Mouse (Mus musculus) liver, adult 2 months (tissue): ENCODE results near the gene Agr2. TPM values are rescaled to one million over a fixed set of nuclear protein-coding genes. Genes with fewer than 3 reads are reported as not detected.

Experiments used
- DNase-seq: peaks from one replicate; pipeline ENCODE4 v3.0.0-alpha.2; 2011; ENCODE audit warnings: low read depth, low spot score; ENCODE audit errors: extremely low read depth
- H3K27ac ChIP-seq: fragments of 200-500 bp; replicated peaks from 2 replicates; pipeline ENCODE4 v1.5.1; 2012; ENCODE audit warnings: low read depth, mild to moderate bottlenecking, control low read depth, inconsistent platforms, low read length; ENCODE audit not compliant: insufficient read depth
- H3K27me3 ChIP-seq: fragments of 200-500 bp; 2 replicates; pipeline ENCODE4 v1.6.1; 2012; ENCODE audit warnings: mild to moderate bottlenecking, moderate library complexity, low read length, inconsistent platforms; ENCODE audit not compliant: control insufficient read depth, insufficient read depth
- H3K36me3 ChIP-seq: fragments of 200-500 bp; 2 replicates; pipeline ENCODE4 v1.6.1; 2012; ENCODE audit warnings: low read length, inconsistent platforms; ENCODE audit not compliant: control insufficient read depth, insufficient read depth
- H3K4me1 ChIP-seq: fragments of 200-500 bp; 2 replicates; pipeline ENCODE4 v1.6.1; 2011; ENCODE audit warnings: low read length; ENCODE audit not compliant: control insufficient read depth, insufficient read depth
- H3K4me3 ChIP-seq: fragments of 200-500 bp; 2 replicates; pipeline ENCODE4 v1.5.1; 2011; ENCODE audit warnings: low read depth, mild to moderate bottlenecking, control low read depth, low read length, moderate library complexity; ENCODE audit not compliant: insufficient read depth
- H3K79me2 ChIP-seq: fragments of 200-500 bp; 2 replicates; pipeline ENCODE4 v1.6.1; 2012; ENCODE audit warnings: inconsistent platforms, mild to moderate bottlenecking, low read length, moderate library complexity; ENCODE audit not compliant: control insufficient read depth, insufficient read depth
- H3K9ac ChIP-seq: fragments of 200-500 bp; 2 replicates; pipeline ENCODE4 v1.6.1; 2012; ENCODE audit warnings: low read depth, mild to moderate bottlenecking, control low read depth, inconsistent platforms, low read length
- CTCF ChIP-seq: fragments of 200-500 bp; IDR thresholded peaks from 2 replicates; pipeline ENCODE4 v1.5.1; 2011; ENCODE audit warnings: low read depth, low read length, control low read depth
- POLR2A ChIP-seq: fragments of 200-500 bp; IDR thresholded peaks from 2 replicates; pipeline ENCODE4 v1.6.1; 2011; ENCODE audit warnings: low read length, control low read depth; ENCODE audit not compliant: insufficient read depth; ENCODE audit errors: extremely low read depth
- WGBS: fragments of 180-500 bp; shearing (Covaris S2); methylation state at CpG from one replicate; pipeline ENCODE4 v1.1.7; 2018; 5-methylcytosine and 5-hydroxymethylcytosine counted together
- polyA plus RNA-seq: library from polyadenylated mRNA; depleted of rRNA; stranded (reverse); fragments of >200 nt; gene quantifications from 2 replicates; pipeline ENCODE4 v1.2.3, GENCODE M21; 2012; rRNA removed
- total RNA-seq: library from RNA; depleted of rRNA; stranded (reverse); fragments of >200 nt; gene quantifications from 2 replicates; pipeline ENCODE4 v1.2.3, GENCODE M21; 2014; rRNA removed

Gene Agr2
- total RNA-seq (0.47 TPM in 1 of 2 replicates, not detected in the other), polyA plus RNA-seq (0.27 and 0.29 TPM in 2 replicates)

DNA sequence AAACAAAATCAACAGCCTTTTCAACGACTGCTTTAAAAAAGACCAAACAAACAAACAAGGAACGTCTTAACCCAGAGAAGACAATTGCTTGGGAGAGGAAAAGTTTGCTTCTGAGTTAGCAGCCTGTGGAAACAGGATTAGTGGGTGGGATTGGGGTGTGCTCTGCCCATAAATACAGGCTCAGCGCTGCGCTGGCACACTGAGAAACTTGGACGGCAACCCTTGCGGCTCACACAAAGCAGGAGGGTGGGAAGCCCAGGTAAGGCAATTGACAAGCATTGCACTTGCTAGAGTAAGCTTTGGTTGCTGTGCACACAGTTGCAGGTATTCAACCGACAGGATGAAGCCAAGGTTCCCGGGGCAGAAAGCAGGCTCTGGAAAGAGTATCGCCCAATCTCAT, at the start of gene Agr2:
Agr2 (plus strand) TSS at position 197 of the 400 bp plus-strand sequence.
- TF ChIP-seq CTCF: no peak
- TF ChIP-seq POLR2A: no peak
- no peaks in the 10 kb centered on the region for H3K79me2 ChIP-seq
- no peak for DNase-seq
- no peak within 1 kb of the TSS for H3K9ac ChIP-seq
- H3K4me3 ChIP-seq: no peak within 1 kb of the TSS
- H3K36me3 ChIP-seq: no peaks in the 10 kb centered on the region
- WGBS: 50% methylated on average over 9 of the region's 9 CpGs
- H3K27me3 ChIP-seq: peaks cover 2% of the 10 kb centered on the region; the same call in 1 of the 2 replicates
- H3K4me1 ChIP-seq: no peaks in the 10 kb centered on the region
- no peak within 1 kb of the TSS for H3K27ac ChIP-seq

DNA sequence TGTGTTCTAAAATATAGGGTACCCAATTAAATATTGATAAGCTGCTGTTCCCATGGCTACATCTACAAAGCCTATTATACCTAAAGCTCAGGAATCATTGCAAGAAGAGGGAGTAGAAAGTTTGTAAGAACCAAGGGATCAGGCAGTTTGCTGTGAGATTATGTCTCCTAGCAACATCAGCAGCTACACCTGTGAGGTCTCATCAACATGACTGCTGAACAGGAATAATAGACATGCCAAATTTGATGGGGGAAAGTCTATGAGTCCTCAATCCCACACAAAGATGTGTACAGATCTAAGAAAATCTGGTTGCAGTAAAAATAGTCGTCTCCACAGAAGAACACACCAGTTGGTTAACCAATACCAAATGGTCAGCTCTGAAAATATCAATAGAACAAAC, 41.0 kb upstream of the Agr2 start:
- Histone ChIP-seq H3K36me3 (no peaks in the 10 kb centered on the region), H3K9ac (no peak overlapping the region), H3K4me3 (no peak overlapping the region), H3K4me1 (no peaks in the 10 kb centered on the region), H3K79me2 (no peaks in the 10 kb centered on the region), H3K27ac (no peak overlapping the region), H3K27me3 (no peaks in the 10 kb centered on the region)
- no peak for DNase-seq
- 33% methylated on average over 1 of the region's 1 CpGs for WGBS
- TF ChIP-seq CTCF (no peak), POLR2A (no peak)

DNA sequence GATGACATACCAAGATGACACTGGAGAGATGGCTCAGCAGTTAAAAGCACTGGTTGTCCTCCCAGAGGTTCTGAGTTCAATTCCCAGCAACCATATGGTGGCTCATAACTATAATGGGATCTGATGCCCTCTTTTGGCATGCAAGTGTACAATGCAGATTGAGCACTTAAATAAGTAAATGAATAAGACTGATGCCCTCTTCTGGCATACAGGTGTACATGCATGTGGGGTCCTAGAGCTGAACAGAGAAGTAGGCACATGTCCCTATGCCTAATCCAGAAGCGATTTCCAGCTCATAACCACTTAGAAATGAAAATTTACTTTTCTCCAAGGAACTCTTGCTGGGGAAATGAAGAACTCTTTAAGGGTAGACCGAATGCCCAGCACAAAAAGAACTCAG, 35.5 kb upstream of the Agr2 start:
- DNase-seq: peak; percentile 4
- no peaks in the 10 kb centered on the region for H3K4me1 ChIP-seq
- H3K36me3 ChIP-seq: no peaks in the 10 kb centered on the region
- H3K27me3 ChIP-seq: no peaks in the 10 kb centered on the region
- H3K27ac ChIP-seq: no peak overlapping the region
- no peak overlapping the region for H3K9ac ChIP-seq
- 71% methylated on average over 2 of the region's 2 CpGs for WGBS
- H3K4me3 ChIP-seq: no peak overlapping the region
- TF ChIP-seq CTCF: 0 out of 2 replicates have a peak, but pooled peaks have one; percentile 7
- TF ChIP-seq POLR2A: no peak
- H3K79me2 ChIP-seq: no peaks in the 10 kb centered on the region

DNA sequence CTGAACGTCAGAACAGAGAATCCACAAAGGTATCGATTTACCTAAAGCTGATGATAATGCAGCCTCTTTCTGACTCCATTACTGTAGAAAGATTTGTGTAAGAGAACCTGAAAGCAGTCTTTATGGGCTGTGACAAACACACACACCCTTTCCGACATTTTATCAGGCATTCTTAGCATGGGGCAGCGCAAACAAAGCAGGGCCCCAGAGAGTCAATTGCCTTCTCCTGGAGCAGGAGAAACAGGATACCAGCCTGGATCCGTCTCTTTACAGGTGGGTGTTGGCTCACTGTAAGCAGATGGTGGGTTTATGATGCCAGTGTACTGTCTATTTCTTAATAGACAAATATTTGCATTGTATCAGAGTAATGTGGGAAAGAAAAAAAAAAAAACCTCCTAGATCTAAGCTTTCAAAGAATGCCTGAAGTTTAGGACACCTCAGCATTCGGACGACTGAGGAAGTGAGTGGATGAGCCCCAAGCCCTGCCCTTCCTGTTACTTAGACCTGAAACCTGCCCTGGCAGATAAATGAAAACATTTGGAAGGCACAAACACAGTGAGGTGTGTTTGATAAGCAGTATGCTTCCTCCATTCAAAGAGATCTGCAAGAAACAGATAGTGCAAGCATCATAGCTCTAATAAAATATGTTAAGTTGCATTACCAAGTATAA, 26.5 kb upstream of the Agr2 start:
- TF ChIP-seq CTCF: no peak
- TF ChIP-seq POLR2A: no peak
- no peak overlapping the region for H3K9ac ChIP-seq
- H3K27ac ChIP-seq: no peak overlapping the region
- WGBS: 49% methylated on average over 7 of the region's 7 CpGs
- no peaks in the 10 kb centered on the region for H3K79me2 ChIP-seq
- DNase-seq: no peak
- H3K4me1 ChIP-seq: no peaks in the 10 kb centered on the region
- H3K4me3 ChIP-seq: no peak overlapping the region
- H3K27me3 ChIP-seq: no peaks in the 10 kb centered on the region
- H3K36me3 ChIP-seq: no peaks in the 10 kb centered on the region

DNA sequence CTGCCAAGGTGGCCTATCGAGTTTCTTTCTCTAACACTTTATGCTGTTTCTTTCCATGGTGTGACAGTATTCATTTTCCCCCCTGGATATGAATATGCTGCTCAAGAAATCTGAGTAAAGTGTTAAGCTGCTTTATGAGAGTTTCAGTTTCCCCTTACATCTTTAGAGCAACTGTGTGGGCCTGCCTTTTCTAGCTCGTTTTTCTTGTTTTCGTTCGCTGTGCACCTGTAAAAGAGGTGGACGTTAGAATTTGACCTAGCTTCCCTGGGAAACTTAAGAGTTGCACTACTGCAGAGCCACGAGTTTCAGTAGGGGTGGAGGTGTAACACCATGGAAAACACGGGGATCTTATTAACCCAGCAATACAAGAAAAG, 26.0 kb upstream of the Agr2 start:
- 72% methylated on average over 7 of the region's 7 CpGs for WGBS
- Histone ChIP-seq H3K27me3 (no peaks in the 10 kb centered on the region), H3K4me3 (no peak overlapping the region), H3K9ac (no peak overlapping the region), H3K36me3 (no peaks in the 10 kb centered on the region), H3K79me2 (no peaks in the 10 kb centered on the region), H3K27ac (no peak overlapping the region), H3K4me1 (no peaks in the 10 kb centered on the region)
- no peak for DNase-seq
- TF ChIP-seq POLR2A: no peak
- no peak for TF ChIP-seq CTCF

DNA sequence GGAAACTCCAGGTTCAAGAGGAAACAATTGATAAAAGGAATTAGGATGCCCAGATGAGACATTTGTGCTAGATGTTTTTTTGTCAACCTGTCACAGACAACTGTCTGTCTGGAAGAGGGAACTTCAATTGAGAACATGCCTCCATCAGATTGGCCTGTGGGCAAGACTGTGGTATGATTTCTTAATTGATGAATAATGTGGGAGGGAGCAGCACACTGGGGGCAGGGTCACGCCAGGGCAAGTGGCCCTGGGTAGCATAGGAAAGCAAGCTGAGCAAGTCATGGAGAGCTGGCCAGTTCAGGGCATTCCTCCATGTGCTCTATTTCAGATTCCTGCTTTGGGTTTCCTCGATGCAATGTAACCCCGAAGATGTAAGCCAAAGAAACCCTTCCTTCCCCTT, 16.8 kb upstream of the Agr2 start:
- 90% methylated on average over 3 of the region's 3 CpGs for WGBS
- TF ChIP-seq CTCF (no peak), POLR2A (no peak)
- Histone ChIP-seq H3K27ac (no peak overlapping the region), H3K9ac (no peak overlapping the region), H3K36me3 (no peaks in the 10 kb centered on the region), H3K79me2 (no peaks in the 10 kb centered on the region), H3K27me3 (no peaks in the 10 kb centered on the region), H3K4me3 (no peak overlapping the region), H3K4me1 (no peaks in the 10 kb centered on the region)
- DNase-seq: no peak
